Comparison of ENCODE assay signal across 7 mouse cellular contexts in genomic region chr17:27511865-27512618, GRCm38 (mm10). TPM values are rescaled to one million over a fixed set of nuclear protein-coding genes. Genes with fewer than 3 reads are reported as not detected.
DNase-seq lines count a peak whose midpoint lies in the region; ATAC-seq lines count a peak whose summit lies in the region.

No protein-coding gene starts in this region.

- WGBS in forebrain, embryonic 14.5 days = under 1% methylated on average over 61 of the region's 64 CpGs
- under 1% methylated on average over 64 of the region's 64 CpGs for WGBS in liver, embryonic 16.5 days (ENCODE audit: insufficient replicate concordance)
- under 1% methylated on average over 64 of the region's 64 CpGs for WGBS in stomach, embryonic 16.5 days

- ATAC-seq in forebrain, embryonic 14.5 days = peak; percentile 49
- no peak for ATAC-seq in liver, embryonic 16.5 days (ENCODE audit: low read depth)
- ATAC-seq in stomach, embryonic 16.5 days (ENCODE audit: insufficient read depth, low FRiP score) = 0 out of 2 replicates have a peak, but pooled peaks have one; percentile 26

- peak overlapping the region; percentile 58 for H3K4me3 ChIP-seq in forebrain, embryonic 14.5 days (ENCODE audit: low read depth, low read length)
- peak overlapping the region; percentile 42; the same call in 1 of the 2 replicates for H3K4me3 ChIP-seq in liver, embryonic 16.5 days (ENCODE audit: low read depth, low read length)
- peak overlapping the region; percentile 57 for H3K4me3 ChIP-seq in stomach, embryonic 16.5 days (replicated peaks; ENCODE audit: low read length)

- intact Hi-C loops in left cerebral cortex, postnatal 4 days (cut with DNase I) = no loop called here

- no peaks in the 10 kb centered on the region for H3K9me3 ChIP-seq in forebrain, embryonic 14.5 days (replicated peaks; ENCODE audit: control insufficient read depth, low read length)
- H3K9me3 ChIP-seq in liver, embryonic 16.5 days (replicated peaks; ENCODE audit: control insufficient read depth, low read length) = no peaks in the 10 kb centered on the region
- H3K9me3 ChIP-seq in stomach, embryonic 16.5 days (replicated peaks; ENCODE audit: control insufficient read depth, low read length) = no peaks in the 10 kb centered on the region

- peak overlapping the region; percentile 97 for H3K4me2 ChIP-seq in forebrain, embryonic 14.5 days (ENCODE audit: low read length)
- peak overlapping the region; percentile 64 for H3K4me2 ChIP-seq in liver, embryonic 16.5 days (ENCODE audit: low read depth, low read length)
- H3K4me2 ChIP-seq in stomach, embryonic 16.5 days (ENCODE audit: low read depth, low read length) = peak overlapping the region; percentile 99

- peaks cover 12% of the 10 kb centered on the region for H3K4me1 ChIP-seq in forebrain, embryonic 14.5 days (ENCODE audit: control insufficient read depth, insufficient read depth, low read length)
- no peaks in the 10 kb centered on the region; the same call in 1 of the 2 replicates for H3K4me1 ChIP-seq in liver, embryonic 16.5 days (ENCODE audit: control insufficient read depth, low read depth, low read length)
- peaks cover 15% of the 10 kb centered on the region for H3K4me1 ChIP-seq in stomach, embryonic 16.5 days (ENCODE audit: control insufficient read depth, insufficient read depth, low read length)

- H3K27me3 ChIP-seq in forebrain, embryonic 14.5 days (replicated peaks; ENCODE audit: control insufficient read depth, insufficient read depth, low read length) = peaks cover 40% of the 10 kb centered on the region
- H3K27me3 ChIP-seq in liver, embryonic 16.5 days (ENCODE audit: control insufficient read depth, insufficient read depth, low read depth, low read length) = peaks cover 68% of the 10 kb centered on the region
- H3K27me3 ChIP-seq in stomach, embryonic 16.5 days (ENCODE audit: control insufficient read depth, insufficient read depth, low read length) = peaks cover 68% of the 10 kb centered on the region

- peak overlapping the region; percentile 72 for H3K9ac ChIP-seq in forebrain, embryonic 14.5 days (ENCODE audit: low read length)
- H3K9ac ChIP-seq in liver, embryonic 16.5 days (ENCODE audit: low read depth, low read length) = no peak overlapping the region
- peak overlapping the region; percentile 66; the same call in 1 of the 2 replicates for H3K9ac ChIP-seq in stomach, embryonic 16.5 days (ENCODE audit: low read length)

- peak; percentile 43 to 62 for DNase-seq in left cerebral cortex, adult 18-20 months (ENCODE audit: low spot score in 2 of 2)
- no peak for DNase-seq in left cerebral cortex, postnatal 4 days
- DNase-seq in cerebellum, adult 9-10 months = peak; percentile 86
- peak; percentile 36 for DNase-seq in forebrain, embryonic 14.5 days (ENCODE audit: low spot score)
- no peak for DNase-seq in Muller cell, postnatal 12 days (ENCODE audit: inconsistent ontology term)

- peak overlapping the region; percentile 48; the same call in 1 of the 2 replicates for H3K27ac ChIP-seq in forebrain, embryonic 14.5 days (ENCODE audit: low read depth, low read length)
- H3K27ac ChIP-seq in liver, embryonic 16.5 days (ENCODE audit: low read length) = no peak overlapping the region
- no peak overlapping the region for H3K27ac ChIP-seq in stomach, embryonic 16.5 days (ENCODE audit: low read length)

- H3K36me3 ChIP-seq in forebrain, embryonic 14.5 days (ENCODE audit: control insufficient read depth, insufficient read depth, low read length) = no peaks in the 10 kb centered on the region
- H3K36me3 ChIP-seq in liver, embryonic 16.5 days (ENCODE audit: control insufficient read depth, insufficient read depth) = no peaks in the 10 kb centered on the region
- no peaks in the 10 kb centered on the region for H3K36me3 ChIP-seq in stomach, embryonic 16.5 days (ENCODE audit: control insufficient read depth, insufficient read depth, low read length)

RNA-seq across cellular contexts. Expression of gene Grm4, which starts 9.2 kb away (rescaled TPM):
- 10 to 100 TPM; 22.3 to 27.6 TPM for total RNA-seq in left cerebral cortex, adult 18-20 months (2021)
- 10 to 100 TPM; 14.4 to 18.2 TPM for total RNA-seq in left cerebral cortex, postnatal 4 days (2021)
- polyA plus RNA-seq in forebrain, embryonic 14.5 days (2014; fragmentation: Nextera tagmentation; extraction: Ambion mirVana) = 2.0 and 2.4 TPM in 2 replicates
- polyA plus RNA-seq in liver, embryonic 16.5 days (2015; fragmentation: Nextera tagmentation; extraction: Ambion mirVana) = not detected in 2 replicates
- polyA plus RNA-seq in stomach, embryonic 16.5 days (2015; fragmentation: Nextera tagmentation; extraction: Ambion mirVana) = 0.19 and 0.50 TPM in 2 replicates

RNA-seq across cellular contexts. Expression of gene Hmga1, which starts 44.3 kb away (rescaled TPM):
- total RNA-seq in left cerebral cortex, adult 18-20 months (2021) = 10 to 100 TPM; 50.7 to 58.9 TPM
- 10 to 100 TPM; 43.6 to 45.5 TPM for total RNA-seq in left cerebral cortex, postnatal 4 days (2021)
- polyA plus RNA-seq in forebrain, embryonic 14.5 days (2014; fragmentation: Nextera tagmentation; extraction: Ambion mirVana) = 132 TPM in 2 replicates
- 98.3 and 104 TPM in 2 replicates for polyA plus RNA-seq in liver, embryonic 16.5 days (2015; fragmentation: Nextera tagmentation; extraction: Ambion mirVana)
- 163 and 171 TPM in 2 replicates for polyA plus RNA-seq in stomach, embryonic 16.5 days (2015; fragmentation: Nextera tagmentation; extraction: Ambion mirVana)

RNA-seq across cellular contexts. Expression of gene AI413582, which starts 53.5 kb away (rescaled TPM):
- total RNA-seq in left cerebral cortex, adult 18-20 months (2021) = 10 to 100 TPM; 83.2 to 92.5 TPM
- total RNA-seq in left cerebral cortex, postnatal 4 days (2021) = 10 to 100 TPM; 61.2 to 61.6 TPM
- 44.6 and 46.2 TPM in 2 replicates for polyA plus RNA-seq in forebrain, embryonic 14.5 days (2014; fragmentation: Nextera tagmentation; extraction: Ambion mirVana)
- polyA plus RNA-seq in liver, embryonic 16.5 days (2015; fragmentation: Nextera tagmentation; extraction: Ambion mirVana) = 10.5 and 10.7 TPM in 2 replicates
- polyA plus RNA-seq in stomach, embryonic 16.5 days (2015; fragmentation: Nextera tagmentation; extraction: Ambion mirVana) = 24.3 and 29.0 TPM in 2 replicates

Comparison
In these comparisons a context has a peak if more than half of its experiments do, and no peak if none do; other contexts are left out.
1. DNase-seq: peak in left cerebral cortex, adult 18-20 months (2 of 2), cerebellum, adult 9-10 months (single experiment) and forebrain, embryonic 14.5 days (single experiment); none in left cerebral cortex, postnatal 4 days (single experiment) and Muller cell, postnatal 12 days (single experiment).
2. Peak in every context shown above with its lines, with median percentiles within 50 percentile points of each other: H3K4me2 ChIP-seq and H3K4me3 ChIP-seq.